In genomic region chr1:46963973-46964727, GRCm38 (mm10) we compare ENCODE assay signal across 21 mouse cellular contexts.
DNase-seq lines count a peak whose midpoint lies in the region; TF ChIP-seq lines count a peak whose summit lies in the region.
"Had no signal": no experiment of that assay in that cellular context is flagged by ENCODE, and none has a peak within 500 bp of the region (broad histone marks: within the 10 kb centered on the region; RNA-seq: fewer than 3 reads in every experiment).

No protein-coding gene starts in this region.

- peak overlapping the region; percentile 90 for H3K27ac ChIP-seq in layer of hippocampus, adult 2 months
- H3K27ac ChIP-seq in cortical plate, adult 2 months (ENCODE audit: insufficient read depth, low read length): peak overlapping the region; percentile 92
- H3K27ac ChIP-seq: forebrain, embryonic 10.5 days; gastrocnemius, adult 2 months; hindbrain, embryonic 13.5 days; kidney, postnatal 0 days; limb, embryonic 10.5 days; liver, embryonic 15.5 days; macrophage; midbrain, embryonic 15.5 days; neural tube, embryonic 13.5 days had no signal

- peak; percentile 20 to 55 for DNase-seq in layer of hippocampus, adult 2 months (ENCODE audit: low spot score in 2 of 2)
- DNase-seq in layer of hippocampus, postnatal 25 days (ENCODE audit: extremely low spot score in 1 of 2, low spot score in 1 of 2): no peak
- peak; percentile 43 to 44 for DNase-seq in right cerebral cortex, adult 2 months (ENCODE audit: low spot score in 2 of 2)
- DNase-seq in right cerebral cortex, postnatal 14 days: no peak
- DNase-seq in cerebellum, postnatal 10 days: no peak
- DNase-seq in lung, adult 2 months: no peak
- DNase-seq: adrenal gland, postnatal 10 days; cerebellum, adult 8-10 months; gastrocnemius, adult 2 months; kidney, adult 18-20 months; liver; thymus, postnatal 25 days had no signal

- no peak overlapping the region for H3K4me3 ChIP-seq in layer of hippocampus, adult 2 months
- H3K4me3 ChIP-seq in cortical plate, adult 2 months (ENCODE audit: insufficient read depth, low read length): no peak overlapping the region
- H3K4me3 ChIP-seq in lung, adult 2 months (replicated peaks; ENCODE audit: extremely low read depth, low read depth, low read length): no peak overlapping the region
- H3K4me3 ChIP-seq: forebrain, embryonic 10.5 days; gastrocnemius, adult 2 months; hindbrain, embryonic 13.5 days; limb, embryonic 10.5 days; liver, embryonic 15.5 days; midbrain, embryonic 15.5 days; neural tube, embryonic 13.5 days had no signal

- TF ChIP-seq CTCF in layer of hippocampus, adult 2 months (conservative IDR thresholded peaks at IDR 0.05): no peak
- no peak for TF ChIP-seq CTCF in cortical plate, adult 2 months (IDR thresholded peaks at IDR 0.05; ENCODE audit: extremely low read depth, insufficient read depth, low read length)
- TF ChIP-seq CTCF in lung, adult 2 months (IDR thresholded peaks at IDR 0.05; ENCODE audit: insufficient read depth, low read length): no peak

- H3K4me1 ChIP-seq in cortical plate, adult 2 months (ENCODE audit: control insufficient read depth, insufficient read depth, low read length): peaks cover 5% of the 10 kb centered on the region; the same call in 1 of the 2 replicates
- no peaks in the 10 kb centered on the region for H3K4me1 ChIP-seq in lung, adult 2 months (ENCODE audit: control insufficient read depth, insufficient read depth, low read length)
- H3K4me1 ChIP-seq: liver, embryonic 15.5 days had no signal

- no peak for TF ChIP-seq POLR2A in cortical plate, adult 2 months (IDR thresholded peaks at IDR 0.05; ENCODE audit: extremely low read depth, insufficient read depth, low read length)
- no peak for TF ChIP-seq POLR2A in lung, adult 2 months (IDR thresholded peaks at IDR 0.05; ENCODE audit: borderline replicate concordance, extremely low read depth, low read depth, low read length)

- WGBS in lung, adult 2 months: 77% methylated on average over 5 of the region's 5 CpGs

Comparison
In these comparisons a context has a peak if more than half of its experiments do, and no peak if none do; other contexts are left out.
1. DNase-seq: peak in layer of hippocampus, adult 2 months (2 of 2) and right cerebral cortex, adult 2 months (2 of 2); none in layer of hippocampus, postnatal 25 days (0 of 2), right cerebral cortex, postnatal 14 days (single experiment), cerebellum, postnatal 10 days (0 of 2) and lung, adult 2 months (single experiment).